Mouse (Mus musculus): Measurements from ENCODE around the gene Hoxa2.

The Hoxa2 gene

DNA sequence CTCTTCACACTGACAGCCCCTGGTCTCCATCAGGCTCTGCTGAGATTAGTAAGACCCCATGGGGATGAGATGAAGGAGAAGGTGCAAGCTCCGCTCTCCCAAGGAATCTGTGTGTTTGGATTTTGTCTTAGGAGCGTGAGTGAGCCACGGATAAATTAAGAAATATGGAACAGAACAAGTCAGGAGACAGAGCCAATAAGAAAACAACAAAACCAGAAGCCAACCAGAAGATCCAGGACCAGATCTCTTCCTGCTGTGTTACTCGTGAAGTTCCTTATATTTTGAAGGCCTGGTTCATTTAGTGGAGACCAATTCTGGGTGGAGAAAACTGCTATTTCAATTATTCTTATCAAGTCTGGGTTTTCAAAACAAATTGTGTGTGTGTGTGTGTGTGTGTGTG lies 13.1 kb downstream of the Hoxa2 start:
- DNase-seq (ENCODE audit: low read depth, low spot score) = no peak

DNA sequence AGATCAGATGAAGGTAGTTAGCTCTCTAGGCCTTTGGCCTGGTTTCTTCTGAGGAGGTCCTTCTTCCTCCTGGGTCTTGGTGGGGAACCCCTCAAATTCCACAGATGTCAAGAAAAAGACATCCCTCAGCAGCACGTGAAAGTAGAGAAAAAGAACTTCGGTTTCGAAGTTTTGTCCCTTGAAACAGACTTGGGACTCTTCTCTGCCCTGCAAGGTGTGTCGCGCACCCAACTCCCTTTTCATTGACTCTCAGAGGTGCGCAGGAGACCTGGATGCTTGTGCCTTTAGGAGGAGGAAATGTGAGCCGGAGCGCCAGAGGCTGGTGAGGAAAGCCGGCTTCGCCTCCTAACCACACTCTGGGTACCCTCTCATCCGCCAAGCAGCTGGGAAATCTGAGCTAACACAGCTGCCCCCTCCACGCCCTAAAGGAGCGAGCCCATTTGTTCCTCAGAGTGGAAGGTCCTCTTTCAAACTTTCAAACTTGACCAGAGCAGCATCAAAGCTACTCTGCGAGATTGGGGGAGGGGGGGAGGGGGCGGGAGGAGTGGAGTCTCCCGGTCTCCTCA lies 14.1 kb downstream of the Hoxa2 start:
- no peak for DNase-seq (ENCODE audit: low read depth, low spot score)

DNA sequence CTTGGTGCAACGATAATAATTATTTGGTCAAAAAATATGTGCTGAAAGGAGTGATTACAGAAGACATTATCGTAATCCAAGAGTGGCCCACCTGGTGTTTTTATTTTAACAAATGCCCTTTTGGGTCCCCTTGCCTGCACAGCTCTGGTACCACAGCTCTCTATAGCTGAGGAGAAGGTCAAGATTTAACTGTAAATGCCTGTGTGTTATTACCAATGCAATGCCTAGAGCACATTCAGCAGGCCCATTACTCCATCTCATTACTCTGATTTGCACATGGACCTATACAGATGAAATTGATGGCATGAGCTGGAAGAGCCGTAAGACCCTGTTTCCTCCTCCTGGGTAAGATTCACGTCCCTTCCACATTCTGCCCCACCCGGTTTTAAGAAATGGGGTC lies 25.5 kb downstream of the Hoxa2 start:
- DNase-seq (ENCODE audit: low read depth, low spot score) = no peak

DNA sequence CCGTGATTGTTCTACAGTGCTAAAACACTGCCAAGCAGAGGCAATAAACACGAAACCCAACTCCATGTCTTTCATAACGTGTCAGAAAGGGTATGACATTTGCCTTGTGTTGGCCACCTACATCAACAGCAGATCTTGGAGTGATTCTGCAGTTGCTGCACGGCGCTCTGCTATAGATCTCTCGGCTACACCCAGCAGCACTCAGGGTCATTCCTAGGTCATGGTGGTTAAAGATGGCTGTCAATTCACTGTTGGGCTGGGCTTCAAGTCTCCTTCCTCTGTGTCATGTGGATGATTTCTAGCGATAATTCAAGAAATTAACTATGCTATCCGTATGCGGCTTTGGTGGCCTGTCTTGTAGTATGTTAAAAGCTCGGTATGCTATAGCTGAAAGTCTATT lies 26.1 kb downstream of the Hoxa2 start:
- no peak for DNase-seq (ENCODE audit: low read depth, low spot score)

DNA sequence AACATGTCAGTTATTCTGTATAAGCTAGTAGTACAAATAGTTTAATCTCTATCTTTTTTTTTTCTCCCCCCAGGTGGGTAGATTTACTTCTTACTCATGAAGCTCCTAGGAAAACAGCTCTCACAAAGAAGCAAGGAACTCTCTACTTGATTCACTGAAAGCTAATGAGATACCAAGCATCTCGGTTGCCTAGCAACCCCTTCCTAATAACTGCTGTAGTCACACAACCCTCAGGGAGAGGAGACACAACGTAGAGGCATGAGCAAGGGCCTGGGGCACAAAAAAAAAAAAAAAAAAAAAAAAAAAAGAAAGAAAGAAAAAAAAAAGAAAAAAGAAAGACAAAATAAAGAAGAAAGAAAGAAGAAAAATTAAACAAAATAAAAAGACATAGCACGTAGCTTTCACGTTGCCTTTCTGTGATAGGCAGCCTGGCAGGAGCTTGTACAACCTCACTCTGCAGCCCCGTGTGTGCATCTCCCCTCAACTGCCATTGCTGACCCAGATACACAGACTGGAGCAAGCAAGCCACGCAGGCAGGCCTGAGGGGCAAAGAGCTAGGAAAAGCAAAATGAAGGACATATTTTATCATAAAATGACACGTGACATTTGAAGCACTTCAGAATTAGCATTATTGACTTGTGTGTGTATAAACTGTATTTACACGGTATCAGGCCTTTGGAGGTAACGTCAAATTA lies 26.6 kb downstream of the Hoxa2 start:
- no peak for DNase-seq (ENCODE audit: low read depth, low spot score)

DNA sequence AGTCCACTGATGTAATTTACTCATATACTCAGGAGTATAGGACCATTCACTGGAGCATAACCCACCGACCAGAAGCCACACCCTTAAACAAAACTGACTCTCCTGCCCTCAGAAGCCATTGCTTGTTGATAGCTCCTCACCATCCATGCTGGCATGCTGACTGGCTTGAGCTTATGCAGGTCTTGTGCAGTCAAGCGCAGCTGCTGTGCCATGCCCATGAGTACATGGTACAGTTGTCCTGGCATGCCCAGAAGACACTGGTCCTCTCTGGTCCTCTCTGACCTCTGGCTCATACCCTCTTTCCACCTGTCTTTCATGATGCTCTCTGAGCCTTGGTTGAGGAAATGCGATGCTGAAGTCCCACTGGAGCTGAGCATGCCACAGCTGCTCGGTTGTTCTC lies 41.0 kb downstream of the Hoxa2 start:
- DNase-seq (ENCODE audit: low read depth, low spot score) = no peak

DNA sequence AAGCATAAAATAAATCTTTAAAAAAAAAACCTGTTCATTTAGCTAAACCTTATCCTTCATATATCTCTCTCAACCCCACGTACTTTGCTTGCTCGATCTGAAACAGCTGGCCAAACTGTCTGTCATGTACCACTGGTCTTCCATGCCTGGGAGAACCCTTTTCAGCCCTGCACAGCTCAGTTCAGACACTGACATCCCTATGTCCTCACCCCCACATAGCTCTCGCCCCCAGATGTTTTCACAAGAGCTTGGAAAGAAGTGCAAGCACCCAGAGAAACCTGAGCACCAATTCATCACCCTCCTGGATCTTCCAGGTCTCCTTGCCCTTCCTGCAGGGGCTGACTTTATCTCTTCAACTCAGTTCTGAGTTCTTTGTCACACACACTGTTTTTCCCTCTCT lies 43.5 kb downstream of the Hoxa2 start:
- DNase-seq (ENCODE audit: low read depth, low spot score) = no peak

DNA sequence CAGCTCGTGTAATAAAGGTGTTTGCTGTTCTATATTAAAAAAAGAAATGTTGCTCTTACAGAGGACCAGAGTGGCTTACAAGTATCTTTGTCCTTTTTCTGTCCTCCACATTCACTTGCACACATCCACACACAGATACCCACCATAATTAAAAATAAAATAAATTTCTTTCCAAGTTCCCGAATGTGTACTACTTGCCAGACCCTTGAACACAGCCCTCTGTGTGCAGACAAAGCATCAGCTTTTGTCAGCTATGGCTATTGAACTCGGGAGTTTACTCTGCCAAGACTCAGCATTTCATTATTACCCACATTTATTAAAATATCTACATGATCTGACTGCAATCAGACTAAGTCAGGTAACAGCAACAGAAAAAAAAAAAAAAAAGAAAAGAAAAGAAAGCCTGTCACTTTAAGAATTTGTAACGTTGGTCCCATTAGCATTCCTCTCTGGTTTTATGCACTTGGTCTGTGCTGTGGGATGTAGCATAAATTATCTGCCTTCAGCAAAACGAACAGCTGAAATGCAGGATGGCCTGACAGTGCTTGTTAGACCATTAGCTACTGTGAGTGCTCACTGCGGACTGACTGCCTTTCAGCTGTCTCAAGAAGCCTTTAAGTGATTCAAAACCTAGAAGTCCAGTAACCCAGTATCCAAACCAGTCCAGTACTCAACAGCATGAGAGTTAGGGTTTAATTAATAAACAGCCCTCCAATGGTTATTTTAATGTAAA lies 45.6 kb downstream of the Hoxa2 start:
- peak; percentile 32 for DNase-seq (ENCODE audit: low read depth, low spot score)

DNA sequence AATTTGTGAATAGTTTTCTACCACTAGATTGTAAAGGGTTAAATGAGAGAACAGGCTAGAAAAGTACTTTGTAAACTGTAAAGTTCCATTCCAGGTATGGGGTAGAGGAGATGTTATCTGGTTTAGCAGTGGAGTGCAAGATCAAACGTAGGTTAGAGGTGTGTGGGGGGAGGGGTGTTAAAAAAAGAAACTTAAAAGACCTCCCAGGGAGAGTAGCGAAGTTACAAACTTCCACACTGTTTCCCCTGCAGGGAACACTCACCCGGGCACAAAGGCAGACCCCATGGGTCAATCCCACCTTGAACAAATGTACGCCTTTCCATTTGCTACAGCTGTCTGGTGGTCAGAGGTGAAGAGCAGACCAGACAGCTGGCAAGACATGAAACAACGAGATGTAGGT lies 48.7 kb downstream of the Hoxa2 start:
- no peak for DNase-seq (ENCODE audit: low read depth, low spot score)
